Mouse (Mus musculus) ES-E14 (cell line): ENCODE results near the gene Tgfbi.

Experiments
- HCFC1 ChIP-seq: IDR thresholded peaks from 2 replicates; pipeline ENCODE4 v1.6.1; 2012; ENCODE audit warnings: low read length, inconsistent platforms, borderline replicate concordance; ENCODE audit not compliant: insufficient read depth
- ZC3H11A ChIP-seq: IDR thresholded peaks from 2 replicates; pipeline ENCODE4 v1.6.1; 2012; ENCODE audit warnings: low read depth, mild to moderate bottlenecking, inconsistent platforms, low read length, borderline replicate concordance

- TF ChIP-seq ZC3H11A (no peak), HCFC1 (no peak)
These were observed 14.1 kb upstream of the Tgfbi start for GRCm38 (mm10) chr13:56595246-56595645.
